Mouse (Mus musculus) C2C12 (cell line): ENCODE results near the gene Ndufaf8. TPM values are rescaled to one million over a fixed set of nuclear protein-coding genes. Genes with fewer than 3 reads are reported as not detected.
A peak's percentile ranks its signal among the peaks of the same experiment; 100 is the strongest.

ENCODE experiments used
- H3K27me3 ChIP-seq: one replicate; pipeline ENCODE4 v1.6.1; 2011; ENCODE audit not compliant: control insufficient read depth, insufficient read depth, insufficient read length
- H3K36me3 ChIP-seq: one replicate; pipeline ENCODE4 v1.6.1; 2011; ENCODE audit not compliant: control insufficient read depth, insufficient read depth
- H3K4me3 ChIP-seq: one replicate; pipeline ENCODE4 v1.5.1; 2011; ENCODE audit warnings: mild to moderate bottlenecking, control low read depth; ENCODE audit not compliant: poor library complexity, insufficient read depth, severe bottlenecking
- H3K79me2 ChIP-seq: one replicate; pipeline ENCODE4 v1.6.1; 2011; ENCODE audit not compliant: control insufficient read depth, insufficient read depth
- H3K79me3 ChIP-seq: one replicate; pipeline ENCODE4 v1.6.1; 2011; ENCODE audit warnings: low read depth, control low read depth
- H3ac ChIP-seq: one replicate; pipeline ENCODE3; 2011; ENCODE audit warnings: low read depth; ENCODE audit not compliant: control insufficient read depth, insufficient read length
- CEBPB ChIP-seq: IDR thresholded peaks from one replicate; pipeline ENCODE4 v1.6.1; 2011; ENCODE audit warnings: low read depth, mild to moderate bottlenecking, control low read depth, moderate library complexity
- CTCF ChIP-seq: IDR thresholded peaks from one replicate; pipeline ENCODE4 v1.5.1; 2011; ENCODE audit not compliant: control insufficient read depth, insufficient read depth, insufficient read length
- FOSL1 ChIP-seq: IDR thresholded peaks from one replicate; pipeline ENCODE4 v1.8.0; 2011; ENCODE audit warnings: mild to moderate bottlenecking, low read length; ENCODE audit not compliant: poor library complexity, insufficient read depth, severe bottlenecking
- MAX ChIP-seq: IDR thresholded peaks from one replicate; pipeline ENCODE4 v1.6.1; 2011; ENCODE audit warnings: mild to moderate bottlenecking, control low read depth
- MYOD1 ChIP-seq: IDR thresholded peaks from one replicate; pipeline ENCODE4 v1.6.1; 2011; ENCODE audit warnings: low read depth; ENCODE audit not compliant: control insufficient read depth, insufficient read length
- MYOG ChIP-seq: IDR thresholded peaks from one replicate; pipeline ENCODE4 v1.6.1; 2011; ENCODE audit not compliant: control insufficient read depth, insufficient read length; ENCODE audit errors: extremely low read depth
- USF1 ChIP-seq: IDR thresholded peaks from one replicate; pipeline ENCODE4 v1.6.1; 2011; ENCODE audit warnings: low read depth, mild to moderate bottlenecking, control low read depth, moderate library complexity
- microRNA-seq: library from miRNA; unstranded; fragments of <30 nt; microRNA quantifications from one replicate; pipeline ENCODE4, GENCODE M21; 2019; ENCODE audit warnings: borderline microRNAs expressed
- polyA plus RNA-seq: library from polyadenylated mRNA; unstranded; fragments of >200 nt; fragmentation: generic; extraction: Trizol; gene quantifications from one replicate; pipeline ENCODE4 v1.2.1, GENCODE M21; 2012; ENCODE audit warnings: missing spikeins

Gene Ndufaf8
- polyA plus RNA-seq, 1 experiment: 59.0 TPM

DNA sequence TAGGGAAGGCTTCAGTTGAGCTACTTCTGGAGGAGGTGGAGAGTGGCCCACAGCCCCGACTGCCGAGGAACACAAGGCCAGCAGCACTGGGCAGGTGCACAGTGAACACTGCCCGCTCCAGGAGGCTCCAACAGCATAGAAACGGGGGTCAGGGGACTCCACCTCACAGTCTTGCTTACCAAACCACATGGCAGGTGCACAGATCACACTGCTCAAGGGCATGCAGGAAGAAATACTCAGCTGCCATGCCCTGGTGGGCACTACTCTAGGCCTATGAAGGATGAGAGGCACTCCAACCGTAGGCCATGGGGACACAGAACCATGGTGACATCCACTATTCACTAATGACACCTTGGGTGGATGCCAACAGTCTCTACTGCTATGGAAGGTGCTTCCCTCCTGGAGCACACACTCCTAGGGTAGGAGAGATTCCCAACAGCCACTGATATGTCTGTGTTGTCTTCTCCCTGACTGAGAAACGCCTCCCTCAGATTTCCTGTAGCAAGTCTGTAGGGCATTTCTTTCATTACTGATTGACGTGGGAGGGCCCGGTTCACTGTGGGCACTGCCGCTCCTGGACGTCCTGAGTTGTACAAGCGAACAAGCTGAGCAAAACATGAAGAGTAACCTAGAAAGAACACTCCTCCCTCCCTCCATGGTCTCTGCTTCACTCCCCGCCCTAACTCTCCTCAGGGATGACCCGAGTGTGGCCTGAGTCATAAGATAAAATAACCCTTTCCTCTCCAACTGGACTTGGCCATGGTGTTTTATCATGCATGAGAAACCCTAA is 45.2 kb downstream of the Ndufaf8 start:
- no peak overlapping the region for H3K4me3 ChIP-seq
- no peak for TF ChIP-seq CEBPB
- TF ChIP-seq MYOG: no peak
- TF ChIP-seq MAX: no peak
- TF ChIP-seq MYOD1: no peak
- no peak for TF ChIP-seq FOSL1
- no peak for TF ChIP-seq USF1
- no peak for TF ChIP-seq CTCF
- H3K79me3 ChIP-seq: peaks cover 19% of the 10 kb centered on the region

GRCm38 (mm10) chr11:120148201-120148855 is 49.6 kb downstream of the Ndufaf8 start:
- H3K27me3 ChIP-seq: no peaks in the 10 kb centered on the region
- H3K36me3 ChIP-seq: peaks cover 11% of the 10 kb centered on the region
- TF ChIP-seq MYOG: no peak
- no peak for TF ChIP-seq FOSL1
- no peak for TF ChIP-seq CEBPB
- TF ChIP-seq MYOD1: no peak
- H3K79me3 ChIP-seq: peaks cover 36% of the 10 kb centered on the region
- no peak overlapping the region for H3K4me3 ChIP-seq
- H3K79me2 ChIP-seq: peaks cover 75% of the 10 kb centered on the region
- no peak overlapping the region for H3ac ChIP-seq

More for the DNA sequence above, 45.2 kb downstream of the Ndufaf8 start:
- H3ac ChIP-seq: no peak overlapping the region
- peaks cover 68% of the 10 kb centered on the region for H3K79me2 ChIP-seq
- H3K36me3 ChIP-seq: peaks cover 22% of the 10 kb centered on the region
- H3K27me3 ChIP-seq: no peaks in the 10 kb centered on the region

DNA sequence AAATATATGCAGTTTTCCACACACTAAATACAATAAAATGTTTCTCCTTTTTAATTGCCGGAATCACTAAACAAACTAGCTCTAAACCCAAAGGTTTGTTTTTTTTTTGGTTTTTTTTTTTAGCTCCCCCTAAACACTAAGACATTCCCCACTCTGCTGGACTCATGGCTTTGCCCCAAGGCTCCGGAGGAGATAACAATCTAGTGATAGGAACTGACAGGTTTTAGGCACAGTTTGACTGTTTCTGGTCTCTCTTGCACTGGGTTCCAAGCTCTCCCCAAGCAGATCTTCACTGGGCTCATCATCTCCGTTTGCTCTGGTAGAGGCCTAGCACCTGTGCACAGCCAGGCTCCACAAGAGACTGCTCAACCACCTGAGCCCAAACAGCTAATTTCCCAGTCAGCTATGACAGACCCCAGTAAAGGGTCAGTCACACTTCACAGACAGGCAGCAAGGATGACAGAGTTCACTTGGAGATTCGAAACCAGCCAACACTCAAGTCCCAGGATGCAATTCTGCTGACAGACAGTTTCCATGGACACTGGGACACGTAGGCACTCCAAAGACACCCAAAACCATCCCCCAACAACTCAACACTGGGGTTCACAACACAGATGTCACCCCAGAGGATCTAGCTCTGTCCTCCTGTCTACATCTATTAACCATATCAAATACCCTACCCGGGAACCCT is 50.9 kb downstream of the Ndufaf8 start:
- TF ChIP-seq MYOG: no peak
- TF ChIP-seq CTCF: no peak
- no peak for TF ChIP-seq MYOD1
- no peak for TF ChIP-seq CEBPB
- TF ChIP-seq MAX: no peak
- TF ChIP-seq FOSL1: no peak
- TF ChIP-seq USF1: no peak
- peaks cover 36% of the 10 kb centered on the region for H3K79me3 ChIP-seq

More for the DNA sequence above, 50.9 kb downstream of the Ndufaf8 start:
- H3ac ChIP-seq: peak overlapping the region; percentile 31
- H3K36me3 ChIP-seq: peaks cover 5% of the 10 kb centered on the region
- peaks cover 63% of the 10 kb centered on the region for H3K79me2 ChIP-seq
- H3K4me3 ChIP-seq: peak overlapping the region; percentile 99
- no peaks in the 10 kb centered on the region for H3K27me3 ChIP-seq

Small RNA genes lying within 50 kb of the gene (microRNA-seq; reads per million reads assigned to microRNA genes)
- gene Gm25948: not detected

Other genes with a start within 250 kb of the Ndufaf8 start
- 64.9 TPM for gene Chmp6, start 185.5 kb upstream of the Ndufaf8 start, polyA plus RNA-seq
- gene Baiap2, start 156.2 kb upstream of the Ndufaf8 start, polyA plus RNA-seq: 41.5 TPM
- not detected for gene Aatk, start 51.8 kb upstream of the Ndufaf8 start, polyA plus RNA-seq
- gene Cep131, start 12.1 kb upstream of the Ndufaf8 start, polyA plus RNA-seq: 11.6 TPM
- gene Tepsin, start 197 bp upstream of the Ndufaf8 start, polyA plus RNA-seq: 10.0 TPM
- gene Slc38a10, start 52.4 kb downstream of the Ndufaf8 start, polyA plus RNA-seq: 71.6 TPM
- gene Bahcc1, start 134.0 kb downstream of the Ndufaf8 start, polyA plus RNA-seq: 10.8 TPM
- 7,516 TPM for gene Actg1, start 249.6 kb downstream of the Ndufaf8 start, polyA plus RNA-seq